Mouse (Mus musculus): ENCODE measurements around the gene Olfr1513. TPM values are rescaled to one million over a fixed set of nuclear protein-coding genes. Genes with fewer than 3 reads are reported as not detected.
"Not testable (repeated sequence)": the region's sequence is repeated elsewhere in the genome, so short reads cannot be mapped to it uniquely, and the experiment has no call there.

The Olfr1513 gene
- total RNA-seq (2021): not detected
- long read RNA-seq, experiment 1: 0 reads
- long read RNA-seq, experiment 2, partial matches to known transcripts: 0 of 1 reads
- long read RNA-seq, experiment 2, other reads (novel, unspliced or antisense): 1 of 1 reads

DNA sequence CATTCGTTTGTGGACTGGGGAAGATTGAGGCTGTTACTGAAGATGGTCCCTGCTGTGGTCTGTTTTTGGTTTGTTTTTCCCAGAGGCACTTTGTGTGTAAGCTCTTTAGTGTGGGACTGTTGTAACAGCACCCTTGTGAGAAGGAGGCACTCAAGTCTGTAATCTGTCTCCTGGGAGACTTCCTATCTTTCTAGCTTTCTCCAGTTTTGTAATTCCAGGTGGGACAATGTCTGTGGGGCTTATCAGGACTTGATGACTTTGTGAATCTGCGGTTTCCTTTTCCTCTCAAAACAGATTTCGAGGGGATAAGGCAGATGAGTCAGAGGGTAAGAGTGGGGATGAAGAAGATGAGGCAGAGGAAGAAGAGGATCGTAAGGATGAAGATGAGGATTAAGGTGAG lies at the start of gene Olfr1513:
Olfr1513 (minus strand) TSS at position 101 of the 400 bp plus-strand sequence.
- intact Hi-C loops (cut with DNase I): no loop called here
- no peak for DNase-seq

DNA sequence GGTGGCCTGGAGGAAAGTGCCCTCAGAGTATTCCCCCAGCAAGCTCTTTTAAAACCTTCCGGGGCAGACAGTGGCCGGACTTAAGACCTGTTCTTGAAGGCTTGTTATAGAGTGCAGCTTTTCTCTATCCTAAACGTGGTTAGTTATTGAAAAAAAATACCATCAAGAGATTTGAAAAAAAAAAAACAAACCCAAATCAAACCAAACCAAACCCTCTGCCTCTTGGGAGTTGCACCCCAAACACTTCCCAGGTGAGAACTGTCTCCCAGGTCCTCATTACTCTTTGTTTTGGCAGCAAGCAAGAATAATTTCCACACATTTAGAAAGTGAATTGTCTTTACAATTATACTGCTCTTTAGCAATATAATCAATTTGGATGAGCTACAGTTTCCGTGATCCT lies 41.1 kb upstream of the Olfr1513 start, which contains the start of gene Olfr1511:
Olfr1511 (minus strand) TSS at position 101 of the 400 bp plus-strand sequence.
- intact Hi-C loops (cut with DNase I): no loop called here
- DNase-seq: no peak

DNA sequence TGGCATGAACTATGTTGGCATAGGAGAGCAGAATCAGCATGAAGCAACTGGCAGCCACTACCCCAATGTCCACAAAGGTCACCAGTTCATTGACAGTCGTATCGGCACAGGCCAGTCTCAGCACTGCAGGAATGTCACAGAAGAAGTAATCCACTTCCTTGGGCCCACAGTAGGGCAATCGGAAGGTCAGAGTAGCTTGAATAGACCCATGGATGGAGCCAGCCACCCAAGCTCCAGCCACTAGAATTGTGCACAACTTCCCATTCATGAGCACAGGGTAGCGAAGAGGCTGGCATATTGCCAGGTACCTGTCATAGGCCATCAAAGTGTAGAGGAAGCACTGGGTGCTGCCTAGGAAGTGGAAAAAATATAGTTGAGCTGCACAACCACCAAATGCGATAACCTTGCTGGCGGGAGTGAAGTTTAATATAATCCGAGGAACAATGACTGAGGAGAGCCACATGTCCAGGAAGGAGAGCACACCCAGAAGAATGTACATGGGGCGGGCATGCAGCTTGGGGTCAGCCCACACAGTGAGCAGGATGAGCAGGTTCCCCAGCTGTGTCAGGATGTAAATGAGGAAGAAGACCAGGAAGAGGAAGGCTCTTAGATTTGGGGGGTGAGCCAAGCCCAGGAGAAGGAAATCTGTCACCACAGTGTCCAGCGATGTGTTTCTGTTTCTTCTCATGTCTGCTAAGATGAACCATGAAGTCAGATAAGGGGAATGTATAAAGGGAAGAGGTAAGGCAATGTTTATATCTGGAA lies 34.1 kb upstream of the Olfr1513 start:
- intact Hi-C loops (cut with DNase I); DNase-seq: not testable (repeated sequence)

DNA sequence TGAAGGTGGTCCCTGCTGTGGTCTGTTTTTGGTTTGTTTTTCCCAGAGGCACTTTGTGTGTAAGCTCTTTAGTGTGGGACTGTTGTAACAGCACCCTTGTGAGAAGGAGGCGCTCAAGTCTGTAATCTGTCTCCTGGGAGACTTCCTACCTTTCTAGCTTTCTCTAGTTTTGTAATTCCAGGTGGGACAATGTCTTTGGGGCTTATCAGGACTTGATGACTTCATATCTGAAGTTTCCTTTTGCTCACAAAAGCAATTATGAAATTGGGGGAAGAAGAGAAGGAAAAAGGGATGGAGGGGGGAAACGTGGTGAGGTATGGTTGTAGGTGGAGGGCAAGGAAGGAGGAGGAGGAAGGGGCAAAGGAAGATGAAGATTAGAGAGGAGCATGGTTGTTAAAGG lies 22.9 kb upstream of the Olfr1513 start, which contains the start of gene Olfr1512:
Olfr1512 (minus strand) TSS at position 101 of the 400 bp plus-strand sequence.
- intact Hi-C loops (cut with DNase I): no loop called here
- no peak for DNase-seq

DNA sequence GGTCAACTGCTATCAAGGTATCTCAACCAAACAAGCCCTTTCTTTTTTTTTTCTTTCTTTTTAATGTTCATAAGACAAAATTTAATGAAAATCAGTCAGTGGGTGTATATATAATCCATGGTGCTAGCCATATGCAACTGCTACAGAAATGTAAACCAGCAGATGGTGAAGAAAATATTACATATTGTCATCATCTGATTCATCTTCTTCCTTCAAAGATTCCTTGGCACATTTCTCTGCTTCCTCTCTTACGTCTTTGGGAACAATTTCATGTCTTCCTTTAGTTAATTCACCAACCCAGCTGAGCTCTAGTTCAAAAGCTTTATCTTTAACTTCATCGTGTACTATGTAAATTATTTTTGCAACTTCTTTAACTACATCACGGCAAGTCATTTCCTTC lies 12.5 kb upstream of the Olfr1513 start:
- intact Hi-C loops (cut with DNase I): no loop called here
- DNase-seq: no peak

DNA sequence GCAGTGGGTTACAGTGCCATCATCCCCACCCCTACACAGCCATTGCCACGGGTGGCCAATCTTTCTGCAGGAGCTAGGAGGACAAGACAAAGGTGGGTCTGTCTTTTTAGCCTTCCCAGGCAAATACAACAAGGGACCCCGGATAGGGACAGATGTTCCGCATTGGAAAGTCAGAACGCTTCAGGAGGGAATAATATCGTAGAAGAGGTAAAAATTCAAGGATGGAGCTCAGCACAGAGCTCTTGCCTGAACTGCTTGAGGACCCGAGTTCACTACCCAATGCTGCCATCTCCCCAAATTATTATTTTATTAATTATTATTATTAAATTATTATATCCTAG lies 16.7 kb downstream of the Olfr1513 start:
- DNase-seq: no peak
- intact Hi-C loops (cut with DNase I): loop anchor here (2.0 to 5.0 kb wide), 2 partner anchors 42 to 215 kb away; no protein-coding TSS in a partner anchor

DNA sequence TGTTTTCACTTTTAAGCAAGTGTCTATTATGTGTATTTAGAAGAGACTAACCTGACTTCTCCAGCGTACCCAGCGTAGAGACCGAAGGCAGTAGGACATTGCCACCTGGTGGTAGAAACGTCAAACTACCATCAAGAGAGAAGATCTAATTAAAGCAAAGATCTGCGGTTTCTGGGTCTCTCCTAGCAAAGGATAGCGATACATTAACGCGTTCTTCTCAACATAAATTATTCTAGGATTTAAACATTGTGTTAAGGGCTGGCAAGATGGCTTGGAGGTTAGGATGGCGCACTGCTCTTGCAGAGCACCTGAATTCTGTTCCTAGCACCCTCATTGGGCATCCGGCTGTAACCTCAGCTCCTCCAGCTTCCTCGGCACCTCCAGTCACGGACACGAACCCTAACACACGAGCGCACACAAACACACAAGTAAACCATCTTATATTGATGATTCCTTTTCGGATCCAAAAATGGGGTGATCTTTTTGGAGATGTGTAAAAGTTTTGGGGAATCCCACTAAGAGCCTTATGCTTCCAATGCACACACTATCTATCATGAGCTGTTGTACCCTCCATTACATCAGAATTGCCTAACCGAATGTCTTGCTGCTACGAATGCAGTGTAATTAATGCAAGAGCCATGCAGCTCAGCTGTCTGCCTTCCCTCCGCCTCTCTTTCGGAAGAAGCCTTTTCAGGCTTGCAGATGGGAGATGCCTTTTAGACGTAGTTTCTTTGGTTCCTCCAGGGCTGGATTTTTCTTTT lies 17.3 kb downstream of the Olfr1513 start:
- peak in 1 of 2 experiments; percentile 15 for DNase-seq
- intact Hi-C loops (cut with DNase I): loop anchor here (2.0 to 5.0 kb wide), 2 partner anchors 42 to 214 kb away; no protein-coding TSS in a partner anchor

DNA sequence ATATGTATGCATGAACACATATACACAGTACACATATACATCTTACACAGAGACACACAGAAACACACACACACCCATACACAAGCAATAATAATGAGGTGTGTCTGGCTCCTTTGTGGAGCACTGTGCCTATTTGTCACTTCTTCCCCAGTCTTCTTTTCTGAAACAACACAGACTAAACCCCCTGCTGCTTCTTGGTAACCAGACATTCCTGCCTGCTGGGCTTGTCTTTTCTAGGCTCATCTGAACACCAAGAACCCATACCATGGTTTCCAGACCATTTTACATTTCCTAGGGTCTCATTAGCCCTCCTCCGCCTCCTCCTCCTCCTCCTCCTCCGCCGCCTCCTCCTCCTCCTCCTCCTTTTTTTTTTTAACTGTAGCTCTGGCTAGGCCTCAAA lies 24.0 kb downstream of the Olfr1513 start:
- DNase-seq: no peak
- intact Hi-C loops (cut with DNase I): no loop called here

DNA sequence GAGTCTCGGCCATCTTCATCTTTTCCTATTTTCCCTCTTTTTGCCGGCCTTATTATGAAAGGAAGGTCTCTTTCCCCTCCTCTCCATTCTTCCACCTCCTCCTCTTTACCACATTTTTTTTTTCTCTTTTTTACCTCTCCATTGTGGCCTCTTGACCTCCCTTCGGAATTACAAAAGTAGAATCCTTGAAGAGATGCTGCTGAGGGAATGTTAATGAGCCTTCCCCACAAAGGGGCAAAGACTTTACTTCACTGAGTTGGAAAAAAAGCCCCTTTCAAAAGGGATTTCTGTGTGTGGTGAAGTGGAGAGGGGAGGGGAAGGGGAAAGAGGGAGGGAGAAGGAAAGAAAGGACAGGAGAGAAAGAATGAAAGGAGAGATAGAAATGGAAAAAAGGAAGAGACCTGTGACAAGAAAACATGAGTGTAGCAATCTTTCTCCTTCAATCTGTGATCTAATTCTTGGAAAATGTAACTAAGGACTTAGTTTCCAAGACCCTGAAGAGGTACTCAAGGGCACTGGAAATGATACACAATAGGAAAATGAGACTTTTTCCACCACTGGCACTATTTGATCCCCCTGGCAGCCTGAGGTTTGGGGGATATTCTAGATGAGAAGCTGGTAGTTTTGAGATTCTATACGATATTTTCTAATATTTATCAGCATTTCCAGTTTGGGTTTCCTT lies 25.0 kb downstream of the Olfr1513 start:
- intact Hi-C loops (cut with DNase I): no loop called here
- no peak for DNase-seq

DNA sequence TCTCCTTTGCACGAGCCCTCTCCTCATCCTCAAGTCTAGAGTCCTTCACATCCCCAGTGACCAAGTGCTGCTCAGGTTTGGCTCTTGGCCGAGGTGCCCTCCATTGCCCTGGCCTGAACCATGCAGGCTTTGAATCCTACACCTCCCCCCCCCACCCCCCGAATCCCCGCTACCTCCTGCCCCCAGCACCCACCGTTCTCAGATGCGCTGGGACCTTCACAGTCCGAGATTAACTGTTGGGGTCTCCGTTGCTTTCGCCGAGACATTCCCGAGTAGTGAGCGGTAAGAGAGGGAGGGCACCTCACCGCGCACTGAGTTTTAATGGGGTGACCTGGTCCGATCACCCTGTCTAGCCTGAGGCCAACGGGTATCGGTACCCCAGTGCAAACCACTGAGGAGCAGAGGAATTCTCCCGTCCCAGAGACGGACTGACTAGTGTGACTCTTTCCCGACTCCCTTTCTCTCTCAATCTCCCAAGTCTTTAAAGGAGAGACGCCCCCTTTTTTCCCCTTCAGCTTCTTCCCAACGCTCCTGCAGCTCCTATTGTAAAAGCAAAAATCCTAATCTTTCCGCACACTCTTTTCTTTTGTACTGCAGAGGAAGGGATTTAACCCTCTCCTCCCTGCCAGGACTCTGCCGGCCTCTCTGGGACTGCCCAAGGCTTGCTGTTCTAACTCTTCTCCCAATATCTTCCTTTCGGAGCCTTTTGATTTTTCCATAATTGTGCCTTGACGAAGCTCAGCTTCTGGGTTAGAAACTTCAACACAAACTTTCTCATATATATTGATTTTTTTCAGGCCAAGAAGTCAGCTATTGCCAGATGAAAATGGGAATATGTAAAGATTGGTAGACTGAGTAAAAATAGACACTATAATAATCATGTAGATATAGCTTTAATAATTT lies 28.0 kb downstream of the Olfr1513 start, which contains the start of gene Sall2:
Sall2 (minus strand) TSS at position 853 of the 903 bp plus-strand sequence.
- no peak for DNase-seq
- intact Hi-C loops (cut with DNase I): no loop called here

DNA sequence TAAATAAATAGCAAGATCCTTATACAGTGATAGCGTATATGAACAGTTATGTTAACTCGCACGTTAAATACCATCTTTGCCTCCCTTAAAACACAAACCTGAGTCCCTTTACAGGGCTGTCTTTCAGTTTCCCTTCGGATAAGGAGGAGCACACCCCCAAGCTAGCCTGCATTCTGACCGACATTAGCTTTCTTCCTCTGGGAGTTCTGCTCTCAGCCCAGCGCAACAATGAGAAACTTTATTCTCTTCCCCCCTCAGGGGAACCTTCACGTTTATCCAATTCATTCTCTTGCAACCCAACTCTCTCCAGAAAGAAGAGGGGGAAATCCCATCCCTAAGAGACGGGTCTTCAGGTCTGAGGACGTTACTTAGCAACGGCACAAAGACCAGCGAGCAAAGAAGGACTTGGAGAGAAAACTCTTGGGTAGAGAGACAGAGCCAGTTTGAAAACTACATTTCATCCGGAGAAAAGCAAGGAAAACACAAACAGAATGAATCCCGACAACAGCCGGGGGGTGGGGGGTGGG lies 28.8 kb downstream of the Olfr1513 start:
- no peak for DNase-seq
- intact Hi-C loops (cut with DNase I): no loop called here

DNA sequence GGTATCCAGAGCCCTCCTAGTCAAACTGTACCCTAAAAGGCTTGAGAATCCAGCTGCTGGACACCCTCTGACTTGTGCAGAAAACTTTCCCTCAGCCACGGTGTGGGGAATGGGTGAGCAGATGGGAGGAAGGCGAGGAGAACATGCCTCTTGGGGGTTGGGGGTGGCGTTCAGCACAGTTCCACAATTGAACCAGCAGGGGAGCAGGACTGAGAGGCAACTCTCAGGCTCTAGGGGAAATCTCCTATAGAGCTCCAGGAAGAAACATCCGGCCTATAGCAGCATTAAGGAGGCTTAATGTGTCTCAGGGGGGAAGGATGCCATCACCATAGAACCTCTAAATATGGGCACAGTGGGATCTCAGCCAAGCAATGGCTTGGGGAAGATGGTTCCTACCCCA lies 30.3 kb downstream of the Olfr1513 start:
- intact Hi-C loops (cut with DNase I): no loop called here
- no peak for DNase-seq

DNA sequence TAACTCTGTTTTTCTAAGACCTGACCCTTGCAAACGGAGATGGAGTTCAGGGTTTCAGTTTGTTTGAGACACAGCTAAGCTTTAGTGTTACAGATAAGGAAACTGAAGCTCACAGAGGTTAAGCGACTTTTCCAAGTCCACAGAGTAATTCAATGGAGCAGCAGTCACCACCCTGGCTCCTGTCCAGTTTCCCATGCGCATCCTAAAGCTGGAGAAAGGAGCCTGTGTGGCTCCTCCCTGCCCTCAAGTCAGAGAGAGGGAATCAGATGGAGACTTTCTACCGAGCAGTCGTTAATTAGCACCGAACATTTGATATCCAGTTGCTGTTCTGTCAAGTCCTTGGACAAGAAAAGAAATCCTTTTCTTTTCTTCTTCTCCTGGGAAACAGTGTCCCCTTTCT lies 36.8 kb downstream of the Olfr1513 start:
- no peak for DNase-seq
- intact Hi-C loops (cut with DNase I): loop anchor here (10.0 kb wide), 1 partner anchor 435 kb away; the partner anchor contains the start of gene Mettl17

DNA sequence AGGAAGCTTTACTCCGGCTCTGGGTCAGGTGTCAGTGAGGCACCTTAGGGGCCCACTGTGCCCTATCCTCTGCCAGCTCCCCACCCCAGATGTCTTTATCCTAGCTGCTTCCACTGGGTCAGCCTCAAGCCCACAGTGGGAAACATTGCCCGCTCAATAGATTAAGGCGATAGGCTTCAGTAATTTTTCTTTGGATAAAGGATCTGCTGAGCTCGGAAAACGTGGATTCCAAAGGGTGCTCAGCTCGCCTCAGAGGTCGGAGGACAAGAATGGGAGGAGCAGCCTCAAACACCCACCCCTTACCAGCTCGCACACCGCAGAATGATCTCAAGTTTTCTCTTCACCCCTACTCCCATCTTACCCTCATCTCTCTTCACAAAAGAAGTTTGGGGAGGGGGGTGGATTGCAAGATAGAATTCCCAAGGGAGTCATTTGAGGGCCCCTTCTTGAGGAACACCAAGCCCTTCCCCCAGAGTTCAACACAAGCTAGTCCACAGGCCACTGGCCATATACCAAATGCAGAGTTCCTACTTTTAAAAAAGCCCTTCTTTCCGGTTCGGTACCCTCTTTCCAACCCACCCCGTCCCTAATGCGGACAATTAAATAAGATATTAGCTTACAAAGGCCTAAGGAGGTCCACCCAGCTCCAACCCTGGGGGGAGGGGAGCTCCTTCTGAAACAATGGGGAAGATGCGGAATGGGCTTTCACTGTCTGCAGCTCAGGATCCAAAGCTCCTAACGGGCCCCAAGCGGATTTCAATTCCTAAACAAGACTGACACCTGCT lies 39.6 kb downstream of the Olfr1513 start:
- no peak for DNase-seq
- intact Hi-C loops (cut with DNase I): loop anchor here (10.0 kb wide), 1 partner anchor 432 kb away; the partner anchor contains the start of gene Mettl17

DNA sequence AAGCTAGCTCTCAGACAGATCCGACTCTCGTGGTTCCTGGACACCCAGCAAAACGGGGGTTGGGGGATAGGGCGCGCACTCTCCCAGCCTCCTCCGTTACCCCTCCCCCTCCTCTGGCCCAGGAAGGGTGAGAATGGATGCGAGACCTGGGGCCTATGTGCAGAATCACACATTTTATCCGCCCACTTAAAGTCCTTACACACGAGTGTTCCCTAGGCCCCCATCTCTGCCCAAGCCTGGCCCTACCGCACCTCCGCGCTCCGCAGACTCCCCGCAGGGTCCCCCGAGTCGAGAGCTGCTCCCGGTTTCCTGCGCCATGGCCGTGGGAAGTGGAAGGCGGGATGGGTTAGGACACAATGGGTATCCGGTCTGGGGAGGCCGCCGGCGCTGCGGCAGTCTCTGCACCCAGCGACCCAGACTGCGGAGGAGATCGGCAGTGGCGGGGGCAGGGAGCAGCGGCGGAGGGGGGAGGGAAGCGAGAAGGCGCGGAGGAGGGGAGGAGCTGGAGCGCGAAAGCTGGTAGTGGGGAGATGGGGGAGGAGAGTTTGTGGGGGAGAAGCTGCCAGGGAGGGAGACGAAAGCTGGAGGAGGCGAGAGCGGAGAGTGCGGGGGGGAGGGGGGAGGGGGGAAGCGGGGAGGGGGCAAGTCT lies 40.3 kb downstream of the Olfr1513 start:
- intact Hi-C loops (cut with DNase I): loop anchor here (10.0 kb wide), 1 partner anchor 431 kb away; the partner anchor contains the start of gene Mettl17
- peak; percentile 36 to 46 for DNase-seq

DNA sequence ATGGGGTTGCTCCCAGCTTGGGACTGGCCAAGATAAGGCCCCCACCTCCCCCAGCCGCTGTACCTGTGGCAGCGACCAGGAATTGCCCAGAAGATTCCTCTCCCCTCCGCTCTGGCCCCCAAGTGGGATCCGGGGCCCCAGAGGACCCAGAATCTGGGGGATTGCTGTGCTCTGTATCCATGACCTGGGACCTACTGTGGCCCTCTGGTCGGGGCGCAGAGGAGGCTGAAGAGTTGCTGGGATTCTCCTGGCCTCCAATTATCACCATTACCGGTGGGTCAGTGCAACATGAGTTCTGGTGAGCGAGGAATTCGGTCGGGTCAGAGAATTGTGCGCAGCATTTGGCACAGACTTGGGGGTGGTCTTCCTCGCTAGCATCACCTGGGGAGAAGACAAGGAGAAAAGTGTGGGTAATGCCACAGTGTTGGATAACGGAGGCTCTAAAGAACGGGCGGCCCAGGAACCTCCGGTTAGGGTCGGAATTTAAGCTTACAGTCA lies 40.9 kb downstream of the Olfr1513 start:
- no peak for DNase-seq
- intact Hi-C loops (cut with DNase I): loop anchor here (10.0 kb wide), 1 partner anchor 431 kb away; the partner anchor contains the start of gene Mettl17

DNA sequence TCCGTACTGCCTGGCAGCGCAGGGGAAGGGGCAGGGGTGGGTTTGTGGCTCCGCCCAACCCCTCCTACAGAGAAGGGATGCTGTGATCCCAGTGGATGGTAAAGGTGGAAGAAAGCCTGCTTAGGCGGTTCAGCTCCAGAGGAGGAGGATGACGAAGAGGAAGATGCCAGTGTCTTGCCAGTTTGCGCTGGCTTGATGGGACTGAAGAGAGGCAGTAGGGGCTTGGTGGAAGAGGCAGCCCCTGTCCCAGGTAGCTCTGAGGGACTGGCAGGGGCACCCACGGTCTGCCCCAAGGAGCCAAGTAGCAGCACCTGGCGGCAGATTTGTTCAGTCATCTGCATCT lies 41.4 kb downstream of the Olfr1513 start:
- no peak for DNase-seq
- intact Hi-C loops (cut with DNase I): loop anchor here (10.0 kb wide), 1 partner anchor 430 kb away; the partner anchor contains the start of gene Mettl17

Measured in gastrocnemius, postnatal 36 days (tissue).